Mouse (Mus musculus) liver, postnatal 0 days (tissue): ENCODE measurements around the gene Brpf3.

Experiments
- CTCF ChIP-seq: sonication (generic); IDR thresholded peaks from 2 replicates; pipeline ENCODE4 v1.5.1; 2016; ENCODE audit warnings: antibody characterized with exemption, low read depth
- EP300 ChIP-seq: IDR thresholded peaks from 2 replicates; pipeline ENCODE4 v1.6.1; 2016; ENCODE audit warnings: antibody characterized with exemption, low read depth, mild to moderate bottlenecking

DNA sequence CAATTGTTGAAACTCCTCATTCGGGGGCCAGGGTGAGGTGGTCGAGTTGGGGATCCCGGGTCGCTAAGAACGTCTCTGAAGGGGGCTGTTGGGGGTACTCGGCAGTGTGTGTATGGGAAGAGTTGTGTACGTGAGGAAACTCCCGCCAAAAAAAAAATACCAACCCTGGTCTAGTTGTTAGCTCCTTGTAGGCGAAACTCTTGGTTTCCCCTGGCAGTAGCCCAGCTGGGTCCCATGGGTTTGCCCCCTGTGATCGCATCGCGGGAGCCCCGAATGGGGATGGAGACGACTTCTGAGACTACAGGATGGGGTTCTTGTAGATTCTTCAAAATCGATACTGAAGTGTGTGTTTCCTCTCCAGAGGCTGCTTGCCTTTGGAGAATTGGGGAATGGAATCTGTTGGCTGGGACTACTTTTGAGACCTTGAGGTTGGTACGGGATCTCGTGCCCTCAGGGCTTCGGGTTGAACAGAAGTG is 1.2 kb downstream of the Brpf3 start:
- TF ChIP-seq CTCF (no peak), EP300 (no peak)
